Mouse (Mus musculus) embryonic fibroblast, embryonic 13.5 days (primary cell): ENCODE measurements around the gene Sec24d. TPM values are rescaled to one million over a fixed set of nuclear protein-coding genes. Genes with fewer than 3 reads are reported as not detected.
A peak's percentile ranks its signal among the peaks of the same experiment; 100 is the strongest.

ENCODE experiments used
- H3K27ac ChIP-seq: 2 replicates; pipeline ENCODE4 v1.5.1; 2012; ENCODE audit warnings: low read length, control low read depth, inconsistent platforms; ENCODE audit not compliant: insufficient read depth
- H3K4me1 ChIP-seq: 2 replicates; pipeline ENCODE4 v1.6.1; 2011; ENCODE audit warnings: low read length; ENCODE audit not compliant: control insufficient read depth, insufficient read depth
- H3K4me3 ChIP-seq: 2 replicates; pipeline ENCODE4 v1.5.1; 2011; ENCODE audit warnings: mild to moderate bottlenecking, control low read depth, low read length; ENCODE audit not compliant: insufficient read depth
- CTCF ChIP-seq: IDR thresholded peaks from 2 replicates; pipeline ENCODE4 v1.5.1; 2011; ENCODE audit warnings: mild to moderate bottlenecking, control low read depth, low read length, moderate library complexity, borderline replicate concordance; ENCODE audit not compliant: insufficient read depth
- POLR2A ChIP-seq: IDR thresholded peaks from 2 replicates; pipeline ENCODE4 v1.6.1; 2011; ENCODE audit warnings: low read depth, mild to moderate bottlenecking, control low read depth, low read length, moderate library complexity
- polyA plus RNA-seq: library from polyadenylated mRNA; stranded (reverse); fragments of >200 nt; gene quantifications from 2 replicates; pipeline ENCODE4 v1.2.4, GENCODE M21; 2011; ENCODE audit warnings: low read depth; ENCODE audit not compliant: missing spikeins, insufficient read length

Sec24d gene
- polyA plus RNA-seq, 1 experiment: 157 TPM

DNA sequence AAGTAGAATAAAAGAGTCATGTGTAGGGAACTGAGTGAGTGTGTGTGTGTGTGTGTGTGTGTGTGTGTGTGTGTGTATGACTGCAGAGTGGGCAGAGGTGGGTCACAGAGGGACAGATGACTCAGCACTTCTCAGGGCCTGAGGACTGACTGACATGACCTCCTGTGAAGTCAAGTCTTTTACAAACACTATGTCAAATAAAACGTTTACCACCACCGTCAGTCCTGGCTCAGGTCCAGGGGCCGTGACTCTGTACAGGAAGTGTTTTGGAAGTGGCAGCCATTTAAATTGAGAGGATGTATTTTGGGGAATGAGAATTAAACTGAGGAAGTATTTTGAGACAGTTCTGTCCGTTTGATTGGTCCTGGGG lies 65.8 kb downstream of the Sec24d start:
- Histone ChIP-seq H3K4me1 (peaks cover 30% of the 10 kb centered on the region), H3K4me3 (no peak overlapping the region), H3K27ac (peak overlapping the region; percentile 66)
- TF ChIP-seq POLR2A: no peak
- no peak for TF ChIP-seq CTCF

GRCm38 (mm10) chr3:123334947-123335346 lies 67.7 kb downstream of the Sec24d start:
- TF ChIP-seq CTCF: no peak
- TF ChIP-seq POLR2A: no peak
- H3K4me1 ChIP-seq: peaks cover 31% of the 10 kb centered on the region
- H3K4me3 ChIP-seq: no peak overlapping the region
- H3K27ac ChIP-seq: peak overlapping the region; percentile 89

DNA sequence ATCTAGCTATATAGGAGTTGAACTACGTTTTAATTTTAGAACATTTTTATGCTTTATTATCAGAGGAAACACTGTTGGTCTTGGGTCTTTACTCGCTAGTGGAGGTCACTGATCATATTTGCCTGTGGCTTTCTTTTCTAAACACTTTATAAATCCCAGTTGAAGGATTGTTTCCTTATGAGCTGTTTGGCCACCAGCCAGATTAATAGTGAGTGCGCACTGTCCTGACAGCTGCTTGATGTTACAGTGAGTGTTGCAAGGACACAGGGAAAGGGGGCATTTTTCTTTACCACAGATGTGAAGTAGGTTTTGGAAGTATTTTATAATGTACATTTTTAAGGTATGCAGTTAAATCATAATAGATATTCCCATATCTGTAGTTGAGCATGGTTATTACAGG lies 68.2 kb downstream of the Sec24d start:
- Histone ChIP-seq H3K4me3 (no peak overlapping the region), H3K27ac (peak overlapping the region; percentile 89), H3K4me1 (peaks cover 27% of the 10 kb centered on the region)
- TF ChIP-seq POLR2A (no peak), CTCF (no peak)

DNA sequence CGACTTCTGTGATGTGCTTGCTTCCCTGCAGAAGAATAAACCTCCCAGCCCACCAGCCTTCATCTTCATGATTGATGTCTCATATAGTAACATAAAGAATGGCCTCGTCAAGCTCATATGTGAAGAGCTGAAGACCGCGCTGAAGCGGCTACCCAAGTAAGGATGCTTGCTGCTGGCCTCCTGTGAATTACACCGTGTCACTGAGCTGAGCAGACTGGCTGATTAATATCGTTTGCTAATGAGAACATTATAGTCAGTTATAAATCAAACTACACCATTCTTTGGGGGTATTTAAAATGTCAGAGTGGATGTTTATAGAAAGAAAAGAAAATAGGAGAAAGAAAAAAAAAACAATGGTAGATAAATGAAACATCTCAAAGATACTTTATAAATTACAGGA lies 69.2 kb downstream of the Sec24d start:
- Histone ChIP-seq H3K27ac (no peak overlapping the region), H3K4me3 (no peak overlapping the region), H3K4me1 (peaks cover 26% of the 10 kb centered on the region)
- no peak for TF ChIP-seq CTCF
- TF ChIP-seq POLR2A: no peak

DNA sequence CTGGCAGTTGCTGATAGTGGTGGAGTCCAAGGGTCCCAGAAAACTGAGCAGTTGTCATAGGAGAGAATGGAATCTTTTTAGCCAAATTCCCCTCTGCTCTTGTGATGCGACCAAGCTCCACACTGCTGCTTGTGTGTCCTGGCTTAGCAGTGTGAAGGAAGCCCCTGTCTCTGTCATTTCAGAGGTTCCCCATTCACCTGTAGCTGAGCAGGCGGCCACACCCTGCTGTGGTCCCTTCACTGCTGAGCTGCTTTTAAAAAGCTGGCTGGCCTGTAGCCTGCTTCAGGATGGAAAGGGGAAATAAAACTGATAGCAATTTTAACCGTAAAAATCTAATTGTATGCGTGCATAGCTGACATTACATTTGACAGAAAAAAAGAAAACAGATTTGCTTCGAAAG lies 69.7 kb downstream of the Sec24d start:
- H3K4me1 ChIP-seq: peaks cover 26% of the 10 kb centered on the region
- no peak overlapping the region for H3K27ac ChIP-seq
- no peak overlapping the region for H3K4me3 ChIP-seq
- TF ChIP-seq POLR2A (no peak), CTCF (no peak)

GRCm38 (mm10) chr3:123337853-123338252 lies 70.6 kb downstream of the Sec24d start:
- peak overlapping the region; percentile 74 for H3K27ac ChIP-seq
- no peak overlapping the region for H3K4me3 ChIP-seq
- TF ChIP-seq POLR2A (no peak), CTCF (no peak)
- H3K4me1 ChIP-seq: peaks cover 23% of the 10 kb centered on the region

DNA sequence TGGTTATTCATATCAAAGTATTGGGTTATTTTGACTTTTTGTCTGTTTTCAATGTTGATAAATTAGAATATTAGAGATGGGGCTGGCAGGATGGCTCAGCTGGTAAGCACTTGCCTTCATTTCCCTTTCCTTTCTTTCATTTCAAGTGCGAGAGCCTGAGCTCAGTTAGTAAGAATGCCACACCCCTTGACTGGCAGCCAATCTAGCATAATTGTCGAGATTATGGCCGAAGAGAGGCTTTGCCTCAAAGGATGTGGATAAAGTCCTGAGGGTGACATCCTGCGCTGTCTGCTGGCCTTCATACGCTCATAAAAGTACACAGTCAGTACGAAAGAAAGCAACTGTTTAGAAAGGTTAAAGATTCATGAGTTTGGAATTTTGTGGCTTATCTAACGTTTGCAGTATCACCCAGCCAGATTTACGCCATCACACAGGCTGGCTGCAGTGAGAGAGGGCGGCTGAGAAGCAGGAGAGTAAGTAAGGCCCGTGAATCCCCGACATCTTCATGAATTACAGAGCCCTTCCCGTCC lies 71.5 kb downstream of the Sec24d start:
- no peak overlapping the region for H3K4me3 ChIP-seq
- H3K27ac ChIP-seq: peak overlapping the region; percentile 74; the same call in 1 of the 2 replicates
- peaks cover 23% of the 10 kb centered on the region for H3K4me1 ChIP-seq
- TF ChIP-seq CTCF: no peak
- TF ChIP-seq POLR2A: no peak

- no peak overlapping the region for H3K4me3 ChIP-seq
- peaks cover 14% of the 10 kb centered on the region for H3K4me1 ChIP-seq
- TF ChIP-seq POLR2A (no peak), CTCF (no peak)
- no peak overlapping the region for H3K27ac ChIP-seq
Observed at GRCm38 (mm10) chr3:123341049-123341448, 73.8 kb downstream of the Sec24d start.

GRCm38 (mm10) chr3:123343690-123344089 lies 76.4 kb downstream of the Sec24d start:
- no peak overlapping the region for H3K27ac ChIP-seq
- no peak for TF ChIP-seq POLR2A
- TF ChIP-seq CTCF: no peak
- 0 out of 2 replicates have a peak, but pooled peaks cover 4% of the 10 kb centered on the region for H3K4me1 ChIP-seq
- H3K4me3 ChIP-seq: no peak overlapping the region

DNA sequence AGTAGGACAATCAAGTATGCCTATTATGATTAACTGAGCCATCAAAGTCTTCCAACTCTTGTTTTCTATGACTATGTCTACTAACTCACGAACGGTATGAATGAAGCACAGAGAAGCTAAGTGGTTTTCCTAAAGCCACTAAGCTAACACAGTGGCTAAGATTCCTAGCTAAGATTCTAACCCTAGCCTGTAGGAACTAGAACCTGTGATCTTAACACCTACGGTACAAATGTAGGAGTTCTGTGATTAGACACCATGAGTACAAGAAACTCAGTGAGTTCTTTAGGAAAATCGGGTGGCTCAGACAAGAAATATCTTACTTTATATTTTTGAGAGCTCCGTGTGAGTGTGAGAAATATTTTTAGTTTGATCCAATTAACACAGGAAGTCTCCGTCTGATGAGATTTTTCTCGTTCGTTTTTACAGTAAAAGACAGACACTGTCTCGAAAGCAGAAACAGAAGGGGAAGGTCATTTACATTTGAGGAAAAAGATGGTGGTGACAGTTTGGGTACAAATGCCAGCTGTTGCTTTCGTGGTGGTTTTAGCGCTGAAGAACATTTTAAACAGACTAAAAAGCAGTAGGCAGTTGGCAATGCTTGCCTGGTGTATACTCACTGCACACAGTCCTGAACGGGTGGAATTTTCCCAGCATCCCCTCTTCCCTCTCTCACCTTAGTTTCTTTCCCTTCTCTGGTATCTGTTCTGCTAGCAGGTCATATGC lies 81.0 kb downstream of the Sec24d start:
- Histone ChIP-seq H3K4me3 (no peak overlapping the region), H3K4me1 (no peaks in the 10 kb centered on the region), H3K27ac (no peak overlapping the region)
- no peak for TF ChIP-seq POLR2A
- no peak for TF ChIP-seq CTCF
